Mouse (Mus musculus): ENCODE data around the gene Kdm8. TPM values are rescaled to one million over a fixed set of nuclear protein-coding genes. Genes with fewer than 3 reads are reported as not detected.

Kdm8 gene
- total RNA-seq, 2 experiments from 2014 or later, result 6.2 to 7.9 TPM

DNA sequence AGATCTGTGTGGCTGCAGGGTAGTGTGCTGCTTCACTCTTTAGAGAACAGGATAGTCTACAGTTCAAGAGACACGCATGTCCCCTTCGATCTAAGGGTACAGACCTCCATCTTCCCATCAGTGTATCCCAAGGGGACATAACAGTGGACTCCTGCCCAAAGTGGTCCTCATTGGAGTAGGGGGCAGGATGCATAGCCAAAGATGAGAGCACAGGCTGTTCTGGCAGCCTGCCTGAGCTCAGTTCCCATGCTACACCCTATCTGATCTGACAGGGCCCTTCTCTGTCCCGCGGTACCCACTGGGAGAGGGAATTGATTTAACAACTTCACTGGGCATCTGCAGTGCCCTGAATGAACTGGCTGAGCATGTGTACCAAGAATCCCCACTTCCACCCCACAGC lies 9.2 kb downstream of the Kdm8 start:
- DNase-seq (ENCODE audit: low spot score), result no peak

DNA sequence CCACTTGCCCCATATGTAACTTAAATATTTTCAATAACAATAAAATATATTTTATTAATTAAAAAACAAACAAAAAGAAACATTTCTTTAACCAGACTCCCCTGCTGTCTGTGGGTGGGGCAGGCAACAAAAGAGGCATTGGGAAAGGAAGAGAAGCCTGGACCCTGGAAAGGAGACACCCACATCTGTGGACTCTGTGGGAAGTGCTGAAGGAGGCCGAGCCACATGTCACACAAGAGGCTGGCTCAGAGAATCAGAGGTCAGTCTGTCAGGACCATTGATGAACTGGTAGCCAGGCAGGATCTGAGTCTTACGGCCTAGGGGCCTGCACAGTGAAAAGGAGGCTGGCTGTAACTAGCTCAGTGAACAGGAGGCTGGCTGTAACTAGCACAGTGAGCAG lies 17.7 kb downstream of the Kdm8 start:
- no peak for DNase-seq (ENCODE audit: low spot score)

- peak; percentile 71 for DNase-seq (ENCODE audit: low spot score)
Observed at GRCm38 (mm10) chr7:125469937-125470336, 25.5 kb downstream of the Kdm8 start.

DNA sequence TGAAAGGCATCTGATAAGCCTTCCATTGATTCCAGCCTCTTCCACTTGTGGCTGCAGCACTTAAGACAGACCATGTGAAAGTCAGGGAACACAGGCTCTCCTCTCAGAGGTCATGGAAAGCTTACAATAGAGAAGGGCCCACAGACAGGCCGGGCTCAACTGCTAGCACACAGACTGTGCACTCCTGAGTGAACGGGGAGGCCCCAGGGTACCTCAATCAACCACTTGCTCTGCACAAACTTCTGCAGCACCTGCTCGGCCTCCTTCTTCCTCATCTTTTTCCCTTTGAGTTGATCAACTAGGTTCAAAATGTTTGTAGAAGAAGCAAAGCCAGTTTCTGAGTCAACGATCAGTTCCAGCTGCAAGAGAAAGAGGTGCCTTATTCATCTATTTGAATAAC lies 26.4 kb downstream of the Kdm8 start:
- DNase-seq (ENCODE audit: low spot score), result no peak

DNA sequence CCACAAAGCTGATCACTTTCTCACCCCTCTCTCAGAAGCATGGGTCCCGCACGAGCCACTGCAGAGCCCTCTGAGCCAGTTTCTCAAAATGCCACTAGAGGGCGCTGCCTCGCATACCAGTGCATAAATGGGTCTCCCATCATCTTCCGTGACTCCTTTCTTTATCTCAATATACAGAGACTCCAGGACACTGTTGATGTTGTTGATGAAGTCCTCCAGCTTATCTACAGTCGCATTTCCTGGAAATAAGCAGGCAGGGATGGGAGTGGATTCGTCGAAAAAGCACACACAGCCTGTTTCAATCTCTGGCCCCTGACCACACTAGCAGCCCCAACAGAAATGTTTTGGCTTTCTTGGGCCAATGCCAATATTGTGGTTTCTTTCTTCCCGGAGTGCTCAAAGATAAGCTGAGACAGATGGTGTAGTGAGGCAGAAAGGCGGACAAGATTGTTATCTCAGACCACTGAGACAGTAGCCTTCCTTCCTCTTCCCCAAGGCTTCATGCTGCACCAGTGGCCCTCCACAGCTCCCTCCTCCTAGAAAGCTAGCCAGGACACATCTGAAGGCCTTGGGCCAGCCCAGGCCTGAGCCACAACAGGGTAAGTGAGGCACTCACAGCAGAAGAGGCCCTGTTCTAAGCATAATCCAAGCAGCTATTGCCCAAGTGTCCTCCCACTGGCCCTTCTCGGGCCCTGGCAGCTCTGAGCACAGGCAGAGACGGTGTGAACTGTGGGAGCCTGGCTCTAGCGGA lies 27.7 kb downstream of the Kdm8 start:
- peak; percentile 80 for DNase-seq (ENCODE audit: low spot score)

GRCm38 (mm10) chr7:125474535-125474934 lies 30.1 kb downstream of the Kdm8 start:
- DNase-seq (ENCODE audit: low spot score), result no peak

DNA sequence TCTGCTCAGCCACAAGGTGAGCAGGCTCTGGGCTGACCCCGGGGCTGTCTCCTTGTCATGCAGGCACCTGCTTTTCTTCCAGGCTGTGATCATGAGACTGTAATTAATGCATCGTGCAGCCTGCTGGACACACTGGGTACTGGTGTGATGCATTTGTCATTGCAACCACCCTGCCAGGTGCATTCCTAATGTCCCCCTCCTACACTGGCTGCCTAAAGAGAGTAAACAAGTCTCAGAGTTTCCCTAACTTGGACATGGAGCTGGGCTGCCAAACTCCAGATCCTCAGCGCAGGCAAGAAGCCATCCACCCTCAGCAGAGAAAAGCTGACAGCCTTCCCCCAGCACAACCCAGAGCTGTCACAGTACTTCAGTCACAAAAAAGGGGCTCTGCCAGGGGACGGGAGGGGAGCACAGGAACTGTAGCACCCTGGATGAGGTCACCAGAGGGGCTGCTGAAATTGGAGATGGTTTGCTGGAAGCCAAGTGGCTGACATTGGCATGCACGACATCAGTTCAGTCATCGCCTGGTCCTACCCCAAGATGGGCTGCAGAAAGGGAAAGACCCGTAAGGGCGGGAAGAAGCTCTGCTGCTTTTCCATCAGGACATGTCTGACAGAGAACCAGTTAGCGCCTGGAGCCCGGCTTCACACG lies 31.2 kb downstream of the Kdm8 start:
- no peak for DNase-seq (ENCODE audit: low spot score)

DNA sequence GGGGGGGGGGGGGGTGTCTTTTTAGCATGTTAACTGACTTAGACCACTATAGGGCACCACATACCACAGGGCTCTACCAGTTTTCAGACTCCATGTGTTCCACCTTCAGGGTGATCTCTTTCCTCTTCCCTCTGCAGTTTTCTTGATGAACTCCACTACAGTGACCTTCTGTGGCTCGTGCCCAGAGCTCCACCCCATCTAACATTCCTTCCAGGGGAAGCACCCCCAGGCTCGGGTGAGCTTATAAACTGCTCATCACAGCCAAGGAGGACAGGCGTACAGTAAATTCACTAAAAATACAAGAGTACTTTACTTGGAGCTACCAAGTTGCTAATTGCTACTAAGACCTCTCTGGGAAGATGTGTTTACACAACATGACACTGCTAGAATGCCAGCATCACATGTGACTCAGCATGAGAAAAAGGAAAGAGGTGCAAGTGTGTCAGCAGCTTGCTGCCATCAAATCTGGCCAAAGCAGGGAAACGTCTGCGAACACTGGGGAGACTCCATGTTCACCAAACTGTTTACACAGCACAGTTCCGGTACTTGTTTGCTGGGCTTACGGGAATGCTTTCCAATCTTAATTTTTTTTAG lies 34.0 kb downstream of the Kdm8 start:
- DNase-seq (ENCODE audit: low spot score), result peak; percentile 32

DNA sequence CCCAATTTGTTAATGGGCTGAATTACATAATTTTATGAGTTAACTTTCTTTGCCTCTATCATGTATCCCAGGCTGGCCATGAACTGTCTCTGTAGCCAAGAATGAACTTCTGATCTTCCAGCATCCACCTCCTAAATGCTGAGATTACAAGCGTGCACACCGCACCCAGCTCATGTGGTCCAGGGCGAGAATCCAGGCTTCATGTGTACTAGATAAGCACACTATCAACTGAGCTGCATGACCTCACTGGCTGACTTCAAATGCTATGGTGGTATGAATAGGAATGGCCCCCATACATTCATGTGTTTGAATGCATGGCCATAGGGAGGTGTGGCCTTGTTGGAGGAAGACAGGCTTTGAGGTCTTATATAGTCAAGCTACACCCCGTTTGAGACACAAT lies 36.0 kb downstream of the Kdm8 start:
- no peak for DNase-seq (ENCODE audit: low spot score)

- no peak for DNase-seq (ENCODE audit: low spot score)
Observed at GRCm38 (mm10) chr7:125482339-125482738, 37.9 kb downstream of the Kdm8 start.

DNA sequence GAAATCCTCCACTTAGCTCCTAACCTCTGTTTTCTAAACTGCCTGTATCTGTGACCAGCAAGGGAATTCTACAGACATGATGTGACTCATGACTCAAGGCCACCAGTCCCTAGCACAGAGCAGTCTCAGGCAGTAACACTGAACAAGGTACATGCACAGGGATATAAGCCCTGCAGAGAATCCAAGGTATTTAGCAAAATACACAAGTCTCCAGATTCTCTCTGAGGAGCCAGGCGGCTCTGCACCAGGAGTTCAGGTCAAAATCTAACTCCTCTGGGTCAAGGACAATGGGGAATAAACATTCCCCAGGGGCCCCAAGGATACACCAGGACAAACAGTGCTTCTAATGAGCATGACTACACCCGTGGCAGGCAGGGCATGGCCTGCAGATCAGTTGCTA lies 38.4 kb downstream of the Kdm8 start:
- DNase-seq (ENCODE audit: low spot score), result no peak

DNA sequence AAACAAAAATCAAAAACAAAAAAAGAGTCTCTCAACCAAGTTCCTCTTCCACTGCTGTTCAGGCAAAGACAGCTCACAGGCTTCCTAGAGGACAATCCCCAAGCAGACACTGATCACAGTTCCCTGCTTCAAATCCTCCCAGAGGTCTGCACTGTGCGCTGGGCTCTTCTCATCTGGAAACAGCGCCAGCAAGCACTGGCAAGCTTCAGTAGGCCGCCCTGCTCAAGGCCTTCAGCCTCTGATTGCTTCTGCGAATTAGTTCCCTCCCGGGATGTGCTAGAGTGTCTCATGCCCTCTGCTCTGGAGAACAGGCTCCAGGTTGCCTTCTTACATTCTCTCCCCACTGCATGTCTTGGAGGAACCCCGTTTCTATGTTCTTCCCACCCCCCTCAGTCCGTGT lies 40.3 kb downstream of the Kdm8 start:
- no peak for DNase-seq (ENCODE audit: low spot score)

DNA sequence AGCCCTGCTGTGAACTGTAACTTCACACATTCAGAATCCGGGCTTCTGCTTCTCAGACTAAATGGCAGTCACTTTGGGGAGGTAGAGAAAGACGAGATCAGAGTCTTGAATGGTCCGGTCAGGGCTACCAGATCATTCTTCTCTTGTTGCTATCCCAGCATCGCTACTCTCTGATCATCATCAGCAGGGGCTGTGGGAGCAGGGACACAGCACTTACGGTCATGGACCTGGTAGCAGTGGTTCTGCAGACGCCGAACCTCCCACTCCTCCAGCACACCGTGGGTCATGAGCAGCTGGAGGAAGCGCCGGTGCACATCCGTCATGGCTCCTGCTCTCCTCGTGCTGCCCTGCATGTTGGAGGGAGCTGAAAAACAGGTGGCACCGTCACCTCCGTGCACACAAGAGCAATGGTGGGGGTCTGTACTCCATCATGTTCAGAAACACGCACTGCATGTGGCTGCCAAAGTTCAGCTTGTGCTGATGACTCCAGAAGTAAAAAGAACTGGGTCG lies 41.7 kb downstream of the Kdm8 start:
- DNase-seq (ENCODE audit: low spot score), result no peak

DNA sequence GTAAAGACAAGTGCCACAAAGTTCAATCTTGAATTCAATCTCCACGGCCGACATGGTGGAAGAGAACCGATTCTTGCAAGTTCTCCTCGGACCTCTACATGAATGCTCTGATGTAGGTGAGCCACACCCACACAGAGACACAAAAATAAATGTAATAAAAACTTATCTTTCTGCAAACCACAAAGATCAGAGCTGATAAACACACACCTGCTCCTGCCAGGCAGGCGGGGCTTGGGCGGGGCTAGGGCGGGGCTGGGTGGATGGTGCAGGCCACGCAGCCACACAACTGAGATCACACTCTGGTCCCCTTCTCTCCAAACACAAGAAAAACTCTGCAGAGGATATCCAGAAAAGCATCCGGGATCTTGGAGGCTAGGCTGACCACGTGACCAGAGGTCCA lies 42.6 kb downstream of the Kdm8 start:
- DNase-seq (ENCODE audit: low spot score), result no peak

DNA sequence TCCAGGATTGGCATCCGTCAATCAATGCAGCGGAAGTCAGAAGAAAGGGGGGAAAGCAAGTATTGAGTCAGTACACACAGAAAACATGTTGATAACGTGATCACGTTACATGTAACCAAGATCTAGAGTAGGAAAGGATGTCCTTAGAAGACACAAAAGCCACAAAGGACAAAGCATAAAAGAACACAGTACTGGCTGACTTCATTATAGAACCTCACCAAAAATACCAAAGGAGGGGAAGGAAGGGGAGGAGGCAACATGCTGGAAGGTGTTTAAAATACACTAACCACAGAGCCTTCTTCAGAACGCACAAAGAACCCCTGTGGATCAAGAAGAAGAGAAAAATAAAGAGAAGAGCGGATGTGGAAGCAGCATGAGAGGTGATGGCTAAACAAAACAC lies 44.2 kb downstream of the Kdm8 start:
- no peak for DNase-seq (ENCODE audit: low spot score)

- DNase-seq (ENCODE audit: low spot score), result no peak
Observed at GRCm38 (mm10) chr7:125489636-125490035, 45.2 kb downstream of the Kdm8 start.

- peak; percentile 95 for DNase-seq (ENCODE audit: low spot score)
Observed at GRCm38 (mm10) chr7:125490947-125491735, 46.7 kb downstream of the Kdm8 start, which contains the start of gene Nsmce1. Nsmce1 (minus strand) TSS chr7:125491596.

GRCm38 (mm10) chr7:125491760-125492159 lies 47.3 kb downstream of the Kdm8 start:
- DNase-seq (ENCODE audit: low spot score), result no peak

GRCm38 (mm10) chr7:125492551-125492950 lies 48.1 kb downstream of the Kdm8 start:
- DNase-seq (ENCODE audit: low spot score), result no peak

GRCm38 (mm10) chr7:125495864-125496440 lies 51.5 kb downstream of the Kdm8 start:
- no peak for DNase-seq (ENCODE audit: low spot score)
